Mouse (Mus musculus) lung, adult 2 months (tissue): ENCODE measurements around the gene Gata1.

Experiments
- CTCF ChIP-seq: fragments of 200-500 bp; IDR thresholded peaks from 2 replicates; pipeline ENCODE4 v1.5.1; 2011; ENCODE audit warnings: mild to moderate bottlenecking, low read length, control low read depth; ENCODE audit not compliant: insufficient read depth
- POLR2A ChIP-seq: fragments of 200-500 bp; IDR thresholded peaks from 2 replicates; pipeline ENCODE4 v1.6.1; 2011; ENCODE audit warnings: low read depth, mild to moderate bottlenecking, control low read depth, low read length, borderline replicate concordance; ENCODE audit errors: extremely low read depth

DNA sequence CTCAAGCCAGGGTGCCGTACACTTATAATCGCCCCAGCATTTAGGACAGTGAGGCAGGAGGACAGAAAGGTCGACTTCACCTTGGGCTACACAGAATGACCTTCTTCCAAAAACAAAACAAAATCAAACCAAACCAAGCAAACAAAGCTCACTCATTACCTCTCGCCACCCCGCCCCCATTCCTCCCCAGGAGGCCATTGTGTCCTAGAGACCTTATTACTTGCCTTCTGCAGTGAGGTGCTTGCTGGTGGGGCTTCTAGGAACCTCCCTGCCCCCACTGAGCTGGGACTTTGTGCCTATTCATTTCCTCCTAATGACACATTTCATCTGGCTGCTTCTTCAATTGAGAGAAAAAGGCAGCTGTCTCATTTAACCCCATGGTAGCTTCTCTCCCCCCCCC lies 30.7 kb upstream of the Gata1 start:
- TF ChIP-seq POLR2A, result no peak
- TF ChIP-seq CTCF, result no peak
